Mouse (Mus musculus) lung, adult 2 months (tissue): ENCODE measurements around the gene Prl7d1.
"Not testable (repeated sequence)": the region's sequence is repeated elsewhere in the genome, so short reads cannot be mapped to it uniquely, and the experiment has no call there.

Source experiments
- CTCF ChIP-seq: fragments of 200-500 bp; IDR thresholded peaks from 2 replicates; pipeline ENCODE4 v1.5.1; 2011; ENCODE audit warnings: mild to moderate bottlenecking, low read length, control low read depth; ENCODE audit not compliant: insufficient read depth
- POLR2A ChIP-seq: fragments of 200-500 bp; IDR thresholded peaks from 2 replicates; pipeline ENCODE4 v1.6.1; 2011; ENCODE audit warnings: low read depth, mild to moderate bottlenecking, control low read depth, low read length, borderline replicate concordance; ENCODE audit errors: extremely low read depth

DNA sequence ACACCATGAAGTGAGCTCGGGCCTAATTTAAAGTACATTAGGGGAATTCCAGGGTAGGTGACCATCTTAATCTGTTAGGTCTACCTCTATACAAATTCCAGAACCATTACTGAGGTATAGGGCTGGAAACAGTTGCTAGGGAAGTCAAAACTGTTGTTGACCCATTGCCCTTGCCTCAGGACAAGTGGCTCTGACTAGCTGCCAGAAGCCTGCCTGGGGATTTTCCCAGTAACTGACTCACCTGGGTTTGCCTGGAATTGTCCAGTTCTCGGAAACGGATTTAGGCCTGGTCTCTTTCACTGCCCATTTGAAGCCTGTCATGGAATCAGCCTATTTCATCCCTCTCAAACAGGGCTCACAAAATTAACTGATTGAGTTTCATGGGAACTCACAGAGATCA is 8.5 kb upstream of the Prl7d1 start:
- TF ChIP-seq CTCF, POLR2A: not testable (repeated sequence)
